Mouse (Mus musculus): ENCODE data around the gene Scamp3. TPM values are rescaled to one million over a fixed set of nuclear protein-coding genes. Genes with fewer than 3 reads are reported as not detected.
A peak's percentile ranks its signal among the peaks of the same experiment; 100 is the strongest.
"Not testable (repeated sequence)": the region's sequence is repeated elsewhere in the genome, so short reads cannot be mapped to it uniquely, and the experiment has no call there.

The Scamp3 gene
- total RNA-seq, 2 experiments from 2014 or later: 33.4 to 93.9 TPM

DNA sequence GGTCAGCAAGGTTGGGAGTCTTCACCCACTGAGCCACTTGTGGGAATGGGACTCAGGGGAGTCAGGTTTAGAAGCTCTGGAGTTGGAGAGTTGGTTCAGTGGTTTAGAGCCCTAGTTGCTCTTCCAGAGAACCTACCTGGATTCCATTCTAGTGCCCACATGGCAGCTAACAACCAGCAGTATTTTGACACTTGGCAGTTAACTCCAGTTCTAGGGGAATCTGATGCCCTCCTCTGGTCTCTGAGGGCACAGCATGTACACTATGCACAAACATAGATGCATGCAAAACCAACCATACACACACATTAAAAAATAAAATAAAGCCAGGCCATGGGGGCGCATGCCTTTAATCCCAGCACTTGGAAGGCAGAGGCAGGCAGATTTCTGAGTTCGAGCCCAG, 16.6 kb downstream of the Scamp3 start:
- ATAC-seq (replicated peaks; ENCODE audit: poor library complexity): peak; percentile 64

DNA sequence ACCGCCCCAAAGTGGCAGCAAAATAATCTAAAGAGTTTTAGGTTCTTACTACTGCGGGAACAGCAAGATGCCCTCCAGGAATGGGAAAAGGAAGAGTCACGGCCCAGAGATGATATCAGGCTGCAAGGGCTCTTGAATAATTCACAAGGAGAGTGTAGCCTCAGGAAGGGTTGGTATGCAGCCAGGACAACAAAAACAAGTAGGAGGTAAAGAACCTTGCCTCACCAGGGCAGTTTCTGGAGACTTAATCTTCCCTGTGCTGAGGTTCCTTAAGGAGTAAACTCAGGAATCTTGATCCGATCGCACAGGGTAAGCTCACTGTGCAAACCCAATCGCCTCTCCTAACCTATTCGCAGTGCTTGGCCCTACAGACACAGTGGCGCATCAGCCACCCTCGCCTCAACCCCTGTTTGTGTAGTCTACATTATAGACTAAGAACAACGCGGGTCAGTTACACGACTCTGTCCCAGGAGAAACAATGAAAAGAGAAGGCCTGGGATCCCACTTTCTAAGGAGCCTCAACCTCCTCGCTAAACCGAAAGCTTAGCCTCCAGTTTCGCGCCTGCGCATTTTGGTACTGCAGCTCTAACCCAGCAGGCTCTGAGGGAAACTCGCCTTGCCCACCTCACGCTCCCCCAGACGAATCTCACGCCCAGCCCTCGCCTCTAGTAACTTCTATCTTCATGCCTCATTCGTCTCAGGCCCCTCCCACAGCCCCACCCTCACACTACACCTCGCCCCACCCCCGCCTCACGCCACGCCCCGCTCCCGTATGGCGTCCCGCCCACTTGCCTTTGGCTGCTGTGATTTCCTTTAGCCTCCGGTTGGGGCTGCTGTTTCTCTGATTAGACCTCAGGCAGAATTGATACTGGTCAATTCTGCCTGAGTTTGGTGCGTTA, 19.0 kb downstream of the Scamp3 start:
- peak; percentile 95 for ATAC-seq (replicated peaks; ENCODE audit: poor library complexity)

DNA sequence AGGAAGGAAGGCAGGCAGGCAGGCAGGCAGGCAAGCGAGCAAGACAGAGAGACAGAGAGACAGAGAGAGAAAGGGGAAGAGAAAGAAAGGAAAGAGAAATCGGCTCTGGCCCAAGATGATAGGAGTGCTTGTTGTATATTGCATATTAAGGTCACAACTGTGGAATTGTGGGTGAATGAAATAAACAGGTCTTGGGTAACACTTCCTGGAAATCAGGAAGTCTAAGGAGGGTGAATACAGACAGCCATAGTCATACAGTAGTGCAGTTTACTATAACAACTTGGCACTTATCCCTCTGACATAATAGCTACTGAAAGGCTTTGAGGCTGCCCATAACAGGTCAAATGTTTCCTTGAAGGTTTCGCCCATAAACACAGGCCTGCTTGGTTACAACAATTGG, 22.6 kb downstream of the Scamp3 start:
- no peak; the same call in 1 of the 2 replicates for ATAC-seq (replicated peaks; ENCODE audit: poor library complexity)

DNA sequence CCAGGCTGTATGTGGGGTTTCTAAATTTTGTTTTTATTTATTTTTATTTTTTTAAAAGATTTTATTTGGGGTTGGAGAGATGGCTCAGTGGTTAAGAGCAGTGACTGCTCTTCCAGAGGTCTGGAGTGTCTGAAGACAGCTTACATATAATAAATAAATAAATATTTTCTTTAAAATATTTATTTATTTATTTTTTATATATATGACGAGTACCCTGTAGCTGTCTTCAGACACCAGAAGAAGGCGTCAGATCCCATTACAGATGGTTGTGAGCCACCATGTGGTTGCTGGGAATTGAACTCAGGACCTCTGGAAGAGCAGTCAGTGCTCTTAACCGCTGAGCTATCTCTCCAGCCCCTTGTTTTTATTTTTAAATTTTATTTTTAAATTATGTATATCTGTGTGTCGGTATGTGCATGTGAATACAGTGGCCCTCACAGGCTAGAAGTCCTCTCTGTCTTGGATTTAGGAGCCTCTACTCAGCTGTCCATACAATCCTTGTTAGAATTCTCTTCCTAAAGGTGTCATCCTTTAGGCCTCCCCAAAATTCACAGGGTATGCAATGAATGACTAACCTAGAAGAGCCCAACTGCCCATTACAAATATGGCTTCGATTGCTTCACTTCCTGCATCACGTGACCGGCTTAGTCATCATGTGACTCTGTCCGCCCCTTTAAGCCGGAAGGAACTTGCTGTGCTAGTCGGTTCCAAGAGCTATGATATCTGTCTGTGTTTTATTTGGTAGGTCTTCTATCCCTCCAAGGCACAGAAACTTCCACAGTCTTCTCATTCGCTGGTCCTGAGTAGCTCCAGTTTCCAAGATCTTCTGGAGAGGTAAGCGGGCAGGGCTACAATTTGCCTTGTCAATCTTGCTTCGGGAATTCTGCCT, 25.2 kb downstream of the Scamp3 start, which contains the start of gene Gba:
Gene Gba (plus strand): TSS at position 676 of the 889 bp plus-strand sequence.
- ATAC-seq (replicated peaks; ENCODE audit: poor library complexity): peak; percentile 93

DNA sequence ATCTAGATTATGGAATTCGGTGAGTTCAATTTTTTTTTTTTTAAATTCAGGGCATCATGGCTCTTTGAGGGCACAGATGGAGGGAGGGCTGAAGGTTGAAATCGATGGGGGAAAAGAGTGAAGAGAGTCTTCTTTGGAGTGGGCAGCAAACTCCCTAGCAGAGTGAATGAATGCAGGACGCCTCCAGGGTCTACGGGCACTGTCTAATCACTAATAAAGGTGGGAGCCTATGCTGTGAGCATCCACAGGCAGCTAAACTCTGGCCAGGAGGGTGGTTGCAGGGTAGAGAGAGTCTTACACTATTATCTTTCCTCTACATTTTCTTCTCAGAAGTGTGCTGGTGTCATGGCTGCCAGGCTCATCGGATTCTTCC, 25.9 kb downstream of the Scamp3 start:
- ATAC-seq (replicated peaks; ENCODE audit: poor library complexity): no peak

DNA sequence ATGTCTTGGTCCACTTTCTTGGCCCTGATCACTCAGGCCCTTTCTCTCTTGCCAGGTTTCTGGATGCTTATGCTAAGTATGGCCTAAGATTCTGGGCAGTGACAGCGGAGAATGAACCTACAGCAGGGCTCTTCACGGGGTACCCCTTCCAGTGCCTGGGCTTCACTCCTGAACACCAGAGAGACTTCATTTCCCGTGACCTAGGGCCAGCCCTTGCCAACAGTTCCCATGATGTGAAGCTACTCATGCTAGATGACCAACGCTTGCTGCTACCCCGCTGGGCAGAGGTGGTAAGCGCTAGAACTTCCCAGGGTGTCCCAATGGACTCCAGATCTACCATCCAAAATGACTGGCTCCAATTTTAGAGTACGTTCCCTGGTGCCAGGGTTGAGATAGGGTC, 28.8 kb downstream of the Scamp3 start:
- no peak for ATAC-seq (replicated peaks; ENCODE audit: poor library complexity)

DNA sequence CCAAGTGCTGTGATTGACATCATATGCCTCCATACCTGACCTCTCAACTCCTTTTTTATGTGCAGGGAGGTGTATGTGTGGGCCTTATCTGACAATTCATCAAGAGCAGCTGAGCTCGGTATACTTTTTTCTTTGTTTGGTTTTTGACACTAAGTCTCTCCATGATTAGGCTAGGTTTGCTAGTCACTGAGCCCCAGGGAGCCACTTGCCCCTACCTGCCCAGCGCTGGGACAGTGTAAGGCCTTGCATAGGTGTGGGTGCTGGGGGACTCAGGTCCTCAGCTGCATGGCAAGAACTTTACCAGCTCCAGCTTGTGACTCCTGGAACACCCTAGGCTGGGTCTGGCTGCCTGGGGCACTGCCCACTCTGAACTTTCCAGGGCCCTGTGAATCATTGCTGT, 29.4 kb downstream of the Scamp3 start:
- ATAC-seq (replicated peaks; ENCODE audit: poor library complexity): no peak

DNA sequence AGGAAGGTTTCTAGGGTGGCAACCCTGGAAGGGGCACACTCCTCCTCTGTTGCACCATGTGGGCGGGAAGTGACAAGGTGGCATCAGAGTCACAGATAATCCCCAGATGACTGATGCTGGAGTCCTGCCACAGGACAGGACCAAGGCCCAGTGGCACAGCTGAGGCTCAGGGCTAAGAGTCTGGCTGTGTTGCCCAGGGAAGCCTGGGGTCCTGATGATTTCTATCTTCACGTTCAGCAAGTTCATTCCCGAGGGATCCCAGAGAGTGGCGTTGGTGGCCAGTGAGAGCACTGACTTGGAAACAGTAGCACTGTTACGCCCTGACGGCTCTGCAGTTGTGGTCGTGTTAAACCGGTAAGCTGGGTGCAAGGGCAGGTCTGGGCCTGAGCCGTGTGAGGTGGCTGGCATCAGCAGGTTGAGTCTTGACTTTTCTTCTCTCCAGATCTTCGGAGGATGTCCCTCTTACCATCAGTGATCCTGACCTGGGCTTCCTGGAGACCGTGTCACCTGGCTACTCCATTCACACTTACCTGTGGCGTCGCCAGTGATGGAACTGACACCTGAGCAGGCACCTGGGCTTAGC, 30.9 kb downstream of the Scamp3 start:
- ATAC-seq (replicated peaks; ENCODE audit: poor library complexity): no peak

DNA sequence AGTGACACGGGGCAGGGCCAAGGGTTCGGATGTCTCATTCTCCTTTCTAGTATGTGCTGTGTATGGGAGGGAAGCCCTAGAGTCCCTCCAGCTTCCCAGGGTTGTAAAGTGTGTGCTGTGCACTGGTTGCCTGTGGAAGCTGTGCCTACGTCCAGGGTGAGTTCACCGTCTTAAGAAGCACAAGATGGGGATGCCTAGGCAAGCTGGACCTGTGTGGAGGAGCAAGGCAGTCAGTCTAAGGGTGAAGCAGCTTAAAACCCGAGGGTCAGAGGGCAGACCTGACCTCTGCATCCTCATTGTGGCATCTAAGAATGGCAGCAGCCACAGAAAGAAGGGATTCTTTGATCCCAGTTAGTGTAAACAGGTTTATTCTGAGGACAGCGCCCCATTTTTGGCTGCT, 31.5 kb downstream of the Scamp3 start:
- no peak for ATAC-seq (replicated peaks; ENCODE audit: poor library complexity)

DNA sequence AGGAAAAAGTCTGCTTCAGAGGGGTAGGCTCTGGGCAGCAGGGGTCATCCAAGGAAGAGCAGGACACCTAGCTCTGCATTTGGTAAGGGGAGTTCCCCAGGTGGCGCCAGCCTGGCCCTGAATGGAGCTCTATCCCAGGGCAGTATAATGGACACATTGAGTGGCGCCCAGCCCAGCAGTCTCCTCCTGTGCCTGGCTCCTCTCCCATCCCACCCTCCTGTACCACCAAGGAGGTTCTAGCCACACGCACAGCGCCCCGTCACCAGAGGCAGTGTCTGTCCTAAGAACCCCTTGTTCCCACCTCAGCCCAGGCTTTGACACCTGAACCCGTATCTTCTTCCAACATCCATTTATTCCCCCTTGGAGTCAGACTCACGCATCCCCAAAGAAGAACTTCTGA, 32.5 kb downstream of the Scamp3 start:
- no peak for ATAC-seq (replicated peaks; ENCODE audit: poor library complexity)

DNA sequence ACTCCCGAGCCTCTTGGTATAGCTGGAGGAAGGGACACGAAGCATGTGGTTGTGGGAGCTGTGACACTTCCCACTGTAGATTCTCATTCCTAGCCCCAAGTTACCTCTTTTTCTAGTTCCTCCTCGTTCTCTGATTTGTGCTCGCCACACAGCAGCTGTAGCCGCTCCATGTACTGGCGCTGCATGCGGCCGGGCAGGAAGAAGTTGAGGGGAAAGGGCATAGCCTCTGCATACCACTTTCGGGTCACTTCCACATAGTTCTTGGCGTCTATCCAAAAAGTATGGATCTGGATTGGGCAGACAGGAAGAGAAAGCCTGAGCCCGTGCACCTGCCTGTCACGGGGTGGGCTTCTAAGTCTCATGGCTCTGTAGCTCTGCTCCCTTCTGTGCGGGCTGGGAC, 32.9 kb downstream of the Scamp3 start:
- no peak for ATAC-seq (replicated peaks; ENCODE audit: poor library complexity)

DNA sequence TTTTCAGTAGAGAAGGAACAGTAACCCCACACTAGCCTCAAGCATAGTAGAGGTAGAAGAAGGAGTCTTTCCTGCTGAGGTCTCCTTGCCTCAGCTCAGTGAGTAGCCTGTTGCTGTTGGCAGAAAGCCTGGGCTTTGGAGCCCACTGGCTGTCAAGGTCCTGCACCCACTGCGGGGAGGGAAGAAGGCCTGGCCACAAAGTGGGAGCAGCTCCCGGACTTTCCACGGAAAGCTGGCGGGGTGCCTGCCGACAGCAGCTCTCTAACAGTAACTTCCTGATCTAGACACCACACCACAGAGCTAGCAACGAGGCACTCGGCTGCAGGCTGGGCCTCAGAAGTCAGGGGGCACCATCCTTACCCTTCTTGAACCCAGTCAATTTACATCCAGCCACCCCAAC, 33.5 kb downstream of the Scamp3 start:
- no peak for ATAC-seq (replicated peaks; ENCODE audit: poor library complexity)

DNA sequence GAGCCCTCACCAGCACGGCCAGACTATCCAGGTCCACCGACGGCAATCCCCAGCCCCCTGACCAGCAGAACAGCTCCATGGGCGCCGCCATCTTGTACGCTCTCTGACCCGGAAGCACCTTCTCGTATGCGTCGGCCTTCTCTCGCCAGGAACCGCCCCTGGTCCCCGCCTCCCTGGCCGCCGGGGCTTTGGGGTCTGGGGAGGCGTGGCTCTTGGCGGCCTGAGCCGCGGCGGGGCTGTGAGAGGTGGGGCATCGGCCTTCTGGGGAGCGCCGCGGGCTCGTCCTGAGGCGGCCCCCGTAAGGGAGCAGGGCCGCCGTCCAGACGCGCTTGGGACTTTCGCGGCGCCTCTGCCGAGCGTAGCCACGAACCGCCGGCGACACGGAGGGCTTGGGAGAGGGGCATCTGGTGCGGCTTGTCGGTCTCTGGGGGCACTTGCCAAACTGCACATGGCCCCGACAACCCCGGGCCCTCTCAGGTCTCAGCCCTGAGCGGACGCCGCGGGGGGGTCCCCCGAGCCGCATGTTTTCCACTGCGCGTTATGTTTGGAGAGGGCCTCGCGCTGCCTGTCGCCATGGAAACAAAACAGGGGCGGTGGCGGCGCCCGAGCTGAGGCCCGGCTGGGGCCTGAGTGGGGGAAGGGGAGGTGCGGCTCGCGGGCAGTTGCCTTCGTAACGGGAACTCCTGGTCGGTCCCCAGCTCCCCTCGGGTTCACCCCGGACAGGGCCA, 36.7 kb downstream of the Scamp3 start:
- peak; percentile 84 for ATAC-seq (replicated peaks; ENCODE audit: poor library complexity)

DNA sequence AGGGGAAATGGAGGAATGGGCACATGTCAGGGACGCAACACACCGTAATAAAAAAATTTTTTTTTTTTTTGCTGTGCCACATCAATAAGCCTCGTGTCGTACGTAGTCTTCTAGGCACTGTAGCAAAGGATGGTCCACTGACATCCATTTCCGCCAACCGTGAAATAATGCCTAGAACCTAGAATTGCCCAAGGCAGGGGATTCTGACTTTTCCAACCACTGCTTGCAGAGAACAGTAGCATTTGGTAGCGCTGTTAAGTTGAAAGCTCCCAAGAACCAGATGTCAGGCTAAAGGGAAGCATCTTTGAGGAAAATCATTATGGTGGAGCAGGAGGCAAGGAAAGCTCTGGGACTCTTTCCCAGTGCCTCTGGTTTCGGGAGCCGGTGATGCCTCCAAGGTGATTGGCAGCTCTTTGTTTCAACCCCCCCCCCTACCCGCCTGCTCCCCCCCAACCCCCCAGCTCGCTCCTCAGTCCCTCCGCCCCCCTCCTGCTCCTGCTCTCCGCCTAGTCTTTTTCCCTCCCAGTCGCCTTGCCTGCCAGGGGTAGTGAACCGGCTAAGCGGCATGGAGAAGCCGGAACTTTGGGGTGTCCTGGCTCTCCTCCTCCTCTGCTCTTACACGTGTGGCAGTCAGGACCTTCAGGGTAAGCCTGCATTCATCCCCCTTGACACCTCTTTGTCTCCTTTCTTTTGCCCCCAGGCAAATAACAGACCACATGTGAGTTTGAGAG, 37.6 kb downstream of the Scamp3 start, which contains the start of gene Thbs3:
Gene Thbs3 (plus strand): TSS at position 500 of the 731 bp plus-strand sequence.
- no peak for ATAC-seq (replicated peaks; ENCODE audit: poor library complexity)

DNA sequence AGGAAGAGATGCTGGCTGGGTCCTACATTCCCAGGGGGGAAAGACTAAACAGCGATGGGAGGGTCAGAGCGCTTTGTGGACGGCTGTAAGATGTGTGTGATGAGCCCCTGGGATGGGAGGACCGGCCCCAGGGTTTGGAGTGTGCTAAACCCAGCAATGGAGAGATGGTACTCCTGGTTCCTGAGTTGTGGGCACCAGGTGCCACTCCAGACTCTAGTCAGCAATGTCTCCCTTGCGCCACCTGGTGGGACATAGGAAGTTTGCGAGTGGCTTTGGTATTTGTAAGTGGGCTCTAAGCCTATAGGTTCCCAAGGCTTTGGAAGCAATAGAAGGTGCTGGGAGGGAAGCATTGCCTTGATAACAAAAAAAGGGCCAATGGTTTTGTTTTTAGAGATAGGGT, 38.6 kb downstream of the Scamp3 start:
- ATAC-seq (replicated peaks; ENCODE audit: poor library complexity): peak; percentile 78

DNA sequence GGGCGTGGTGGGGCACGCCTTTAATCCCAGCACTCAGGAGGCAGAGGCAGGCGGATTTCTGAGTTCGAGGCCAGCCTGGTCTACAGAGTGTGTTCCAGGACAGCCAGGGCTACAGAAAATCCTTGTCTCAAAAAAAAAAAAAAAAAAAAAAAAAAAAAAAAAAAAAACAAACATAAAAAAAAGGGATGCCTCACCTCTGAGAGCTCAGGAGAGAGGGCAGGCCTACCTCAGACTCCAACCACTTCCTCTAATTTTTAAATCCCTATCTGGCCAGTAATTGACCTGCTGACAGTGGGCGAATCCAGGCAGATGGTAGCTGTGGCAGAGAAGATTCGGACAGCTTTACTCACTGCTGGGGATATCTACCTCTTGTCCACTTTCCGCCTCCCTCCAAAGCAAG, 39.1 kb downstream of the Scamp3 start:
- ATAC-seq (replicated peaks; ENCODE audit: poor library complexity): not testable (repeated sequence)

DNA sequence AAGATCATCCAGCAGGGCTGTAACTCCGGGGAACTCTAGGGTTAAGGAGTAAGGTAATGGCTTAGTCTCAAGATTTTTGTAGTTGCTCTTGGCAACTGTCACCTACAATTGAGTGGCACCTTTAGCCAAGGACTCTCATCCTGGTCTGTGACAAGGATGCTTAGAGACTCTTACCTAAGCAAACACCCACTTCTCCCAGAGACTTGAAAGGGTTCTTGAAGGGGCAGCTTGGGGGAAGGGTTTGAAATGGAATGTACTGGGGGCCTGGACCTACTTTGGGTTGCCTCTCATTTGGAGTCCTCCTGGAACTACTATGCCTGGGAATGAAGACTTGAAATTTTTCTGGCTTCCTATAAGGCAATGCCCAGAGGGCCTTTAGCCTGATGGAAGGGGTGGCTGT, 41.0 kb downstream of the Scamp3 start:
- no peak for ATAC-seq (replicated peaks; ENCODE audit: poor library complexity)

DNA sequence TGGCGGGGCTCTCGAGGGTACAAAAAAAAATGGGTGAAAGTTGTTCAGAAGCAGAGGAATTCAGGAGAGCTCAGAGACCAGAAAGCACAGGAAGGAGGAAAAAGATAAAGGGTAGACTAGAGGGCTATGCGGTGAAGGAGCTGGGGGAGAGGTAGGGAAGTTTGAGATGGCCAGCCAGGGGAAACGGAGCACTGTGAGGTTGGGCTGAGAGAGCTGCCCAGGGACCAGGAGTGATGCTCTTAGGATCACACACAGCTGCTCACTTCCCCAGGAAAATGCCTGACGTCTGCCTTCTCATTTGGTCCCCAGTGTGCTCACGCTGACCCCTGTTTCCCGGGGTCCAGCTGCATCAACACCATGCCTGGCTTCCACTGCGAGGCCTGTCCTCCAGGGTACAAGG, 42.3 kb downstream of the Scamp3 start:
- ATAC-seq (replicated peaks; ENCODE audit: poor library complexity): no peak

DNA sequence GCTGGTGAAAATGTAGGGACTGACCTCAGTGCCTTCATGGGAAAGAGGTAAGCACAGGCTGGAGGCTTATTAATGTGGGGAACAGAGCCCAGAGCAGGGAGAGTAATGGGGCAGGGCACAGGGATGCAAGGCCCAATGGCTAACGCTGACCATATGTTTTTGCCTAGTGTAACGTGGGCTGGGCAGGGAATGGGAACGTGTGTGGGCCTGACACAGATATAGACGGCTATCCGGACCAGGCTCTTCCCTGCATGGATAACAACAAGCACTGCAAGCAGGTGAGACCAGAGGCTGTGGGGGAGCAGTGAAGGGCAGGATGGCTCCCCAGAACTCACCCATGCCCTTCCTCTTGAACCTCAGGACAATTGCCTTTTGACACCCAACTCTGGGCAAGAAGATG, 43.9 kb downstream of the Scamp3 start:
- no peak for ATAC-seq (replicated peaks; ENCODE audit: poor library complexity)

DNA sequence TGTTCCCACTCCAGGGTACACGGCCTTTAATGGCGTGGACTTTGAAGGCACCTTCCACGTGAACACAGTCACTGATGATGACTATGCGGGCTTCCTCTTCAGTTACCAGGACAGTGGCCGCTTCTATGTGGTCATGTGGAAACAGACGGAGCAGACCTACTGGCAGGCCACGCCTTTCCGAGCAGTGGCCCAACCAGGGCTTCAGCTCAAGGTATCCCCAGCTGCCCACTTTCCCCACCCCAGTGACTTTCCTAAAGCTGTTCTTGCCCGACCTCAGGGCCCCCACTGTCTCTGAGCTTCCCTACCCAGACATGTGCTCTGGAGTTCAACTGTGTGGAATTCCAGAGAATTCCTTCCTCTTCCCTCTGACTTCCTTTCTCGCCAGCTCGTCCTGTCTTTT, 47.5 kb downstream of the Scamp3 start:
- ATAC-seq (replicated peaks; ENCODE audit: poor library complexity): no peak

All from megakaryocyte progenitor cell, adult 5-6 weeks (primary cell).